Mouse (Mus musculus) left cerebral cortex, postnatal 4 days (tissue): ENCODE measurements around the gene Pigg. TPM values are rescaled to one million over a fixed set of nuclear protein-coding genes. Genes with fewer than 3 reads are reported as not detected.

ENCODE experiments used
- DNase-seq: peaks from one replicate; pipeline ENCODE4 v3.0.0-alpha.2; 2022
- intact Hi-C: fragments of 180-260 bp; cut with DNase I; formaldehyde crosslinking; loops from one replicate; pipeline ENCODE4 v1.15.1; 2025
- total RNA-seq, 2 experiments: library from RNA; stranded (reverse); gene quantifications; 2 replicates each; pipeline ENCODE4 v1.2.3; 2021

Pigg gene
- total RNA-seq, 2 experiments from 2014 or later: 7.1 to 8.0 TPM

GRCm38 (mm10) chr5:108354056-108354455, 41.6 kb downstream of the Pigg start:
- DNase-seq: no peak
- intact Hi-C loops: no loop called here

GRCm38 (mm10) chr5:108357862-108358261, 45.5 kb downstream of the Pigg start:
- intact Hi-C loops: no loop called here
- no peak for DNase-seq

- no peak for DNase-seq
- intact Hi-C loops: no loop called here
These were observed 47.1 kb downstream of the Pigg start for GRCm38 (mm10) chr5:108359491-108359890.

GRCm38 (mm10) chr5:108360211-108360610, 47.8 kb downstream of the Pigg start:
- intact Hi-C loops: no loop called here
- no peak for DNase-seq

GRCm38 (mm10) chr5:108362330-108362729, 49.9 kb downstream of the Pigg start:
- DNase-seq: no peak
- intact Hi-C loops: no loop called here

GRCm38 (mm10) chr5:108366328-108366983, 54.0 kb downstream of the Pigg start:
- DNase-seq: no peak
- intact Hi-C loops: no loop called here

GRCm38 (mm10) chr5:108366984-108367841, 54.8 kb downstream of the Pigg start:
- peak; percentile 18 for DNase-seq
- intact Hi-C loops: no loop called here

- peak; percentile 8 for DNase-seq
- intact Hi-C loops: no loop called here
These were observed 55.5 kb downstream of the Pigg start, which contains the start of gene Gm42517 for GRCm38 (mm10) chr5:108367871-108368332. TSS of gene Gm42517 (minus strand) at chr5:108367922.

GRCm38 (mm10) chr5:108368446-108368845, 56.0 kb downstream of the Pigg start:
- intact Hi-C loops: no loop called here
- DNase-seq: no peak

- DNase-seq: peak; percentile 54
- intact Hi-C loops: no loop called here
These were observed 56.6 kb downstream of the Pigg start for GRCm38 (mm10) chr5:108368851-108369621.

GRCm38 (mm10) chr5:108369964-108370363, 57.6 kb downstream of the Pigg start:
- intact Hi-C loops: no loop called here
- no peak for DNase-seq

GRCm38 (mm10) chr5:108374079-108374478, 61.7 kb downstream of the Pigg start:
- intact Hi-C loops: no loop called here
- DNase-seq: no peak

GRCm38 (mm10) chr5:108376059-108376458, 63.6 kb downstream of the Pigg start:
- no peak for DNase-seq
- intact Hi-C loops: no loop called here

- DNase-seq: no peak
- intact Hi-C loops: no loop called here
These were observed 65.9 kb downstream of the Pigg start for GRCm38 (mm10) chr5:108378346-108378745.

GRCm38 (mm10) chr5:108385632-108386031, 73.2 kb downstream of the Pigg start:
- intact Hi-C loops: no loop called here
- no peak for DNase-seq

- intact Hi-C loops: no loop called here
These were observed 74.0 kb downstream of the Pigg start for GRCm38 (mm10) chr5:108386449-108386848.

GRCm38 (mm10) chr5:108388201-108388600, 75.8 kb downstream of the Pigg start, which contains the start of gene Pde6b:
TSS of gene Pde6b (plus strand) at chr5:108388391.
- no peak for DNase-seq
- intact Hi-C loops: no loop called here

More at GRCm38 (mm10) chr5:108386449-108386848, 74.0 kb downstream of the Pigg start:
- DNase-seq: no peak

- no peak for DNase-seq
These were observed 77.3 kb downstream of the Pigg start for GRCm38 (mm10) chr5:108389744-108390143.

More at GRCm38 (mm10) chr5:108389744-108390143, 77.3 kb downstream of the Pigg start:
- intact Hi-C loops: no loop called here
